Mouse (Mus musculus): Measurements from ENCODE around the gene Ckap5. TPM values are rescaled to one million over a fixed set of nuclear protein-coding genes. Genes with fewer than 3 reads are reported as not detected.

Gene Ckap5
- polyA plus RNA-seq, 1 experiment from 2014 or later: 185 TPM

DNA sequence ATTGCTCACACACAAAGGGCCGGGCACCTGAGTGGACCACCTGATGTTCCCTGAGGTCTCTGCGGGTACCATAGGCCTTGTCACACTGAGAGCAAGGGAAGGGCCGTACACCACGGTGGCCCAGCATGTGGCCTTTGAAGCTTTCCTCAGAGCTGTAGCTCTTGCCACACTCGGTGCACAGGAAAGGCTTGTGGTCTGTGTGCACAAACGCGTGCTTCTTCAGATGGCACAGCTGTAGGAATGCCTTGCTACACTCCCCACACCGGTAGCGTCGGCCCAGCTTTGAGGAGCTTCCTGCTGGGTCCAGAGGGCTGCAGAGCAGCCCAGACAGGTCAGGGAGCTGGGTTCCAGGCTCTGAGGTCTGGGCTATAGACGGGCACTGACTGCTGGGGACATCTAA lies 119.2 kb downstream of the Ckap5 start:
- no peaks in the 10 kb centered on the region for H3K9me3 ChIP-seq (replicated peaks)
- H3K27me3 ChIP-seq: no peaks in the 10 kb centered on the region
- no peak overlapping the region for H3K27ac ChIP-seq

DNA sequence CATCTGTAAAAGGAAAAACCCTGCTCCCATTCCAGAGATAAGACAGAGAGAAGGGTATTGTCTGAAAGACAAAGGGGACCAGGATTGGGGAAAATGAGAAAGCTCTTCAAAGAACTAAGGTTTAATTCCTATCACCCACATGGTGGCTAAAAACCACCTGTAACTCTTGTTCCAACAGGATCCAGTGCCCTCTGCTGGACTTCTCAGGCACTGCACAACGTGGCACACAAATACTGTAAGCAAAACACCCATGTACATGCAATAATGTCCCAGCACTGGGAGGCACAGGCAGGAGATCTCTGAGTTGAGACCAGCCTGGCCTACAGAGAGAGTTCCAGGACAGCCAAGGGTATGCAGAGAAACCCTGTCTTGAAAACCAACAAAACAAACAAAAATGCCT lies 120.2 kb downstream of the Ckap5 start:
- no peak for ATAC-seq
- peaks cover 64% of the 10 kb centered on the region for H3K36me3 ChIP-seq (ENCODE audit: poor library complexity, severe bottlenecking)
- no peak overlapping the region for H3K9ac ChIP-seq
- 38% methylated on average over 1 of the region's 1 CpGs for WGBS
- no peak overlapping the region for H3K4me2 ChIP-seq
- H3K4me1 ChIP-seq: peaks cover 23% of the 10 kb centered on the region
- H3K27me3 ChIP-seq: no peaks in the 10 kb centered on the region
- H3K9me3 ChIP-seq (replicated peaks): no peaks in the 10 kb centered on the region
- no peak overlapping the region for H3K4me3 ChIP-seq
- H3K27ac ChIP-seq: no peak overlapping the region

More for the DNA sequence above, 119.2 kb downstream of the Ckap5 start:
- ATAC-seq: no peak
- Histone ChIP-seq H3K4me2 (no peak overlapping the region), H3K4me1 (peaks cover 15% of the 10 kb centered on the region), H3K36me3 (ENCODE audit: poor library complexity, severe bottlenecking) (peaks cover 64% of the 10 kb centered on the region), H3K9ac (no peak overlapping the region), H3K4me3 (no peak overlapping the region)
- 96% methylated on average over 11 of the region's 11 CpGs for WGBS

DNA sequence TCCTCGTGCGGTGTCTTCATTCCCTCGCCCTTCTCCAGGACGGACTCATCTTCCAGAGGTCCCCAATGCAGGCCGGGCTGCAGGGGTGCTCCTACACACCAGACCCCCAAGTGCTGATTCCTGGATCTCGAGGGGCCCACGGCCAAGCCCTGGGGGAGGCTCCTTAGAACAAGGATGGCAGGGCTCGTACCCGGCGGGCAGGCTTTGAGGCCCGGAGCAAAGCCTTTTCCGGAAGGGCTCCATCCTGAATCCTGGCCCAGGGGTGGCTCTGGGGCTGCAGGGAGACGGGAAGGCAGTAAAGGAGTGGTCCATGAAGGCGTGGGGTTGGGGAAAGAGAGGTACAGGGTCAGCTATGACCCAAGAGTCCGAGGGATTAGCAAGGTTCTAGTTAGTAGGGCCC lies 122.6 kb downstream of the Ckap5 start:
- ATAC-seq: no peak; the same call in 1 of the 2 replicates
- H3K4me3 ChIP-seq: peak overlapping the region; percentile 97
- 3% methylated on average over 15 of the region's 15 CpGs for WGBS
- H3K4me2 ChIP-seq: peak overlapping the region; percentile 99
- H3K9me3 ChIP-seq (replicated peaks): no peaks in the 10 kb centered on the region
- H3K9ac ChIP-seq: peak overlapping the region; percentile 94
- peaks cover 32% of the 10 kb centered on the region for H3K4me1 ChIP-seq
- H3K36me3 ChIP-seq (ENCODE audit: poor library complexity, severe bottlenecking): peaks cover 48% of the 10 kb centered on the region
- no peaks in the 10 kb centered on the region for H3K27me3 ChIP-seq
- H3K27ac ChIP-seq: no peak overlapping the region

DNA sequence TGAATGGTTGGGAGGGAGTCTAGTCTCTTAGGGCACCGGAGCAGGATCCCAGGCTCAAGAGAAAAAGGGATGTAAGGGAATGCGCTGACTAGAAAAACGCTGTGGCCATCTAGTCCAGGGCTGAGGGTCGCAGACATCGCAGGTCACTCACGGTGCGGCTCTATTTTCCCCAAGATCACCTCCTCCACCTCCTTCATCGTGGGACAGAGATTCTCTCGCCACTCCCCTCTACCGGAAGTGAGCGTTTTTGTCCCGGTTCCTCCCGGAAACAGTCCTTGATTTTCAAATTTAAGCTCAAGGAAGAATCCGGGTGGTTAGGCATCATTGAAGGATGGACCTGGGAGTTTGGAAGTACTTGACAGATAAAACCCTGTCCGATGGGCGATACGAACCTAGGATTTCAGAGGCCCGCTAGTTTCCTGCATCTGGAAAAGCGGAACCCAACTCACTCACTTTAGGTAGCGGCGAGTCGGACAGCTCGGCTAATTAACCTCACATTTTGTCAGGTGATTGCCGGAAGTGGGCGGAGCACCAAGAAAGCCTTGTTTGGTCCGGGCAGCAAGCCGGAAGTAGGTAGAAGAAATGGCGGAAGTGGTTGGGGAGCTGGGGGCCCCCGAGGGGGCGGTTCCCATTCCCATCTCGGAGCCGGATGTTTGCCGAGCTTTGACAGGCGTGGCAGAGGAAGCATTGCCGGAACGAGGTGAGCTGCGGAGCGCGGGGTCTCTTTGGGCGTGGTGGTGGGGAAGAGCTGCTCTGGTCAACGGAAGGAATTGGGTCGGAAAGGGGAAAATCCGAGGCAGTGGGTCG lies 123.2 kb downstream of the Ckap5 start, which contains the start of the genes Zfp408 and Arhgap1:
TSS of gene Zfp408 (minus strand) at position 239 of the 807 bp plus-strand sequence.
TSS of gene Arhgap1 (plus strand) at position 308 of the 807 bp plus-strand sequence.
- Histone ChIP-seq H3K27ac (peak within 1 kb of the TSS; percentile 81), H3K36me3 (ENCODE audit: poor library complexity, severe bottlenecking) (peaks cover 48% of the 10 kb centered on the region), H3K27me3 (no peaks in the 10 kb centered on the region), H3K4me1 (peaks cover 32% of the 10 kb centered on the region), H3K4me3 (peak within 1 kb of the TSS; percentile 97), H3K9me3 (replicated peaks) (no peaks in the 10 kb centered on the region), H3K9ac (peak within 1 kb of the TSS; percentile 94), H3K4me2 (peak within 1 kb of the TSS; percentile 99)
- ATAC-seq: peak; percentile 96
- WGBS: under 1% methylated on average over 44 of the region's 44 CpGs

DNA sequence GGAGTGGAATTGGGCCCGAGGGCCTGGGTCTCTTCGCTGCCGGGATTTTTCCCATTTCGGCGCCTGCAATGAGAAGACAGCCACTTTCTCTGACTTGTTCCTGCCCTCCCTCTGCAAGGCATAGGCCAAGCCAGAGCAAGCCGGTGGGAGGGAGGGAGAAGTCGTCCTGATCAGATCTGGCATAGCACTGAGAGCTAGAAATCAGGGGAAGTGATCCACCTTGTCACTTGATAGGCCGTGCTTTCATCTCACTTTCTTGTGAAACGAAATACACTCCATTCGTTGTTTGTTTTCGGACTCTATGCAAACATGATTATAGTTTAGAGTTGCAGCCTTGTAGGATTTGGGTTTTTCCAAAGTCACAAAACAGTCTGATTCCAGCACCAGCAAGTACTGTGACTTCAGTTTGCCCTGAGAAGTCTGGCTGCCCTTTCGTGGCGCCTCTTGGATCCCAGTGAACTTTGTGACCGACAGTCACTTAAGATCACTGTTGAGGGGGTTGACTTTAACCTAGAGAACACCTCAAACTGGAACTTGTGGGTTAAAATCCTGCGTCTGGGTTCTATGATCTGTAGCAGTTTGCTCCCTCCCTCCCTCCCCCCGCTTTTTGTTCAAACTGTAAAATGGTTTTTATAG lies 123.9 kb downstream of the Ckap5 start:
- H3K27ac ChIP-seq: peak overlapping the region; percentile 55
- WGBS: 22% methylated on average over 16 of the region's 16 CpGs
- H3K27me3 ChIP-seq: no peaks in the 10 kb centered on the region
- no peaks in the 10 kb centered on the region for H3K9me3 ChIP-seq (replicated peaks)
- H3K36me3 ChIP-seq (ENCODE audit: poor library complexity, severe bottlenecking): peaks cover 48% of the 10 kb centered on the region
- peak overlapping the region; percentile 72 for H3K9ac ChIP-seq
- peak overlapping the region; percentile 99 for H3K4me2 ChIP-seq
- peak overlapping the region; percentile 97 for H3K4me3 ChIP-seq
- peaks cover 32% of the 10 kb centered on the region for H3K4me1 ChIP-seq
- ATAC-seq: peak; percentile 59

DNA sequence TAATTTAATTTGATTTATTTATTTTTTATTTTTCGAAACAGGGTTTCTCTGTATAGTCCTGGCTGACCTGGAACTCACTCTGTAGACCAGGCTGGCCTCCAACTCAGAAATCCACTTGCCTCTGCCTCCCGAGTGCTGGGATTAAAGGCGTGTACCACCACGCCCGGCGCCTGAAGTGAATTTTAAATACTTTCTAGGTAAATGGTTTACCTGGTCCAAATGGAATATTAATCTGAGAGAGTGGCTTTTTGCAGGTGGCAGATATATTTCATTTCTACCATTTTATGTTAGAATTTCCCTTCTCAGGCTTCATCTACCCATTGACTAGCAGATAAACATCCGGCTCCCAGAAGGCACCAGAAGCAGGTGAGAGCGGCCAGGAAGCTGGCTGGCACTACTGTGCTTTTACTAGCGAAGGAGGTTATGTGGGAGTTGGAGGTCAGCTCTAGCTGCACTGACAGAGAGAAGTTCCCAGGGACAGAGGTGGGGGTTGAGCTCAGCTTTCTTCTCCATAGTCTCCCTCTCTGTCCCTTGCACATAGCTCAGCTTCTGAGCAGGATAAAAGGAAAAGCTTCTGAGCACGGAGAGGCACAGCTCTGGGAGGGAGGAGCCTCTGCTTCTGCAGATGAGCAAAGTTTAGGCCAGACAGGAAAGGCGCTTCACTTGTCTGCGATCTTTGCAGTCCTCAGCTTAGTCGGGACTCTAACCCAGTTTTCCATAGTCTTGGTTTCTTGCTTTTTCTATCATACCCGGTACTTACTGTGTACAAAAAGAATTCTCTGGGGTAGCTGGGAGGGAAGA lies 125.1 kb downstream of the Ckap5 start:
- H3K36me3 ChIP-seq (ENCODE audit: poor library complexity, severe bottlenecking): peaks cover 48% of the 10 kb centered on the region
- no peaks in the 10 kb centered on the region for H3K27me3 ChIP-seq
- no peaks in the 10 kb centered on the region for H3K9me3 ChIP-seq (replicated peaks)
- peaks cover 32% of the 10 kb centered on the region for H3K4me1 ChIP-seq
- 88% methylated on average over 14 of the region's 14 CpGs for WGBS
- H3K27ac ChIP-seq: no peak overlapping the region
- no peak for ATAC-seq
- H3K4me3 ChIP-seq: no peak overlapping the region
- H3K9ac ChIP-seq: no peak overlapping the region
- no peak overlapping the region for H3K4me2 ChIP-seq

DNA sequence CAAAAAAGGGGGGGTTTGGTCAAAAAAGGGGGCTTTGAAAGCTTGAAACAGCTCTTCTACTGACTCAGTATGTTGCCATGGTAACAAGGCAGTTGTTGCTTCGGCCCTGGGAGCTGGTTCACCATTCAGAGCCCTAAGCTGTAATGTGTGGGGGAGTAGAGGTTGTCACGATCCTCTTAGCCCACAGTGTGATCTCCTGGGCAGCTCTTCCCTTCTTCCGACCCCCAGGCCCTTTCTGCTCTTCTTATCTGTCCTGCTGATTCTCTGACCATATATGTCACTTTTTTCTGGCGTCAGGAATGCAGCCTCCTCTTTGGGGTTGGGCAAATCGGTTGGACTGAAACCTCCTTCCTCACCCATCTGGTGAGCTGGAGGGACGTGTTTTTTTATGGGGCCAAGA lies 126.3 kb downstream of the Ckap5 start:
- peaks cover 48% of the 10 kb centered on the region for H3K36me3 ChIP-seq (ENCODE audit: poor library complexity, severe bottlenecking)
- 59% methylated on average over 6 of the region's 6 CpGs for WGBS
- H3K9ac ChIP-seq: peak overlapping the region; percentile 9; the same call in 1 of the 2 replicates
- H3K9me3 ChIP-seq (replicated peaks): no peaks in the 10 kb centered on the region
- H3K4me3 ChIP-seq: no peak overlapping the region
- no peak overlapping the region for H3K4me2 ChIP-seq
- H3K4me1 ChIP-seq: peaks cover 32% of the 10 kb centered on the region
- ATAC-seq: no peak
- no peaks in the 10 kb centered on the region for H3K27me3 ChIP-seq
- H3K27ac ChIP-seq: no peak overlapping the region

DNA sequence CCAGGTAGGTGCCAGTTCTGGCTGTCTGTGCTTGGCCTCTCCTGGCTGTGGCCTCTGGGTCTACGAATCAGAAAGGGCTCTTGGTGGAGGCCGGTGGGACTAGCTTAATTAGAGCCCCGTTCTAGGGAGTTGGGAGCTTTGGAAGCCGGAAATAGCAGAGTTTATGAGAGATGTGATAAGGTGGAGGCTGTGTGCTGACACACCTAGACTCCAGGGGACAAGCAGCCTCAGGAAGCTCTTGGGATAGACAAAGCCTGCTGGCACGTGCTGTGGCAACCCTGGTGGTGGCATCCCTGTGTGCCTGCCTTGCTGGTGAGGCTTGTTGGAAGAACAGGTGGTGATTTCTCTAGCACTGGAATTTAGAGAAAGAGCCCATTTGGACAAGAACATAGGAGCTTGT lies 128.8 kb downstream of the Ckap5 start:
- Histone ChIP-seq H3K36me3 (ENCODE audit: poor library complexity, severe bottlenecking) (peaks cover 67% of the 10 kb centered on the region), H3K27ac (no peak overlapping the region), H3K4me3 (no peak overlapping the region), H3K9me3 (replicated peaks) (no peaks in the 10 kb centered on the region), H3K9ac (no peak overlapping the region), H3K27me3 (no peaks in the 10 kb centered on the region), H3K4me2 (no peak overlapping the region), H3K4me1 (peaks cover 22% of the 10 kb centered on the region)
- ATAC-seq: no peak
- WGBS: 96% methylated on average over 5 of the region's 5 CpGs

DNA sequence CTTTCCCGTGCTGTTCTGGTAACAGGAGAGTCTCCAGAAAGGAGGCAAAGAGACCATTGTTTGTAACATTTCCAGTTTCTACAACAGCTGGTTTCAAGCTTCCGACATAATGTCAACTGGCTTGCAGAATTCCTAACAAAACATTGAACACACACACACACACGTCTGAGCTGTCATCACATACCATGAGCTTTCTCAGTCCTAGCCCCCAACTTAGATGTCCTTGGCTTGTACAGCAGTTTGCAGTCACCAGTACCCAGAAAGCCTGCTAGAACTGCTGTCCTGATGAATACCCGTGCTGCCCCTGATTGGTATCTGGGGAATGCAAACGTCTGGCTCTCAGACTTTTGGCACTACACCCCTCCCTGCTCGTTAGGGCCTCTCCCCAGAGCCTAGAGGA lies 129.3 kb downstream of the Ckap5 start:
- 75% methylated on average over 6 of the region's 6 CpGs for WGBS
- no peak for ATAC-seq
- Histone ChIP-seq H3K4me2 (no peak overlapping the region), H3K4me1 (peaks cover 18% of the 10 kb centered on the region), H3K4me3 (no peak overlapping the region), H3K27ac (no peak overlapping the region), H3K27me3 (no peaks in the 10 kb centered on the region), H3K9ac (no peak overlapping the region), H3K9me3 (replicated peaks) (no peaks in the 10 kb centered on the region), H3K36me3 (ENCODE audit: poor library complexity, severe bottlenecking) (peaks cover 67% of the 10 kb centered on the region)

DNA sequence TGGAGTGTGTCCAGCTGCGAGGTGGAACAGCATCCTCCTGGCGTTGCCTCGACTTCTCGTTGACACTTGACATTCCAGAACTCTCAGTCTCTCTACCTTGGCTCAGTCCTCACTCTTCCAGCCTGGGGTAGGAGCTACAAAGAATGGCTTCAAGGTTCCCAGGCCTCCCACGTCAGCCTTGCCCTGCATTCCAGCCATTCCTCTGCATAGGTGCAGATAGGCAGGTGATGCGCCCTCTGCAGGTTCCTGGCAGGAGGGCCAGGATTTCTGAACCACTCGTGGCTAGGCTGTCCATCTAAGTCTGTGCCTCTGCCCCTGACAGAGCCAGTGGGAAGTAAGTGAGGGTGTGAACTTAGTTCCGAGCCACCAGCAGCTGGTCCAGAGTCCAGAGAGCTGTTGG lies 130.2 kb downstream of the Ckap5 start:
- H3K36me3 ChIP-seq (ENCODE audit: poor library complexity, severe bottlenecking): peaks cover 74% of the 10 kb centered on the region
- no peak overlapping the region for H3K9ac ChIP-seq
- peaks cover 9% of the 10 kb centered on the region; the same call in 1 of the 2 replicates for H3K4me1 ChIP-seq
- no peaks in the 10 kb centered on the region for H3K9me3 ChIP-seq (replicated peaks)
- H3K27ac ChIP-seq: no peak overlapping the region
- ATAC-seq: no peak
- WGBS: 72% methylated on average over 8 of the region's 8 CpGs
- H3K27me3 ChIP-seq: no peaks in the 10 kb centered on the region
- no peak overlapping the region for H3K4me3 ChIP-seq
- H3K4me2 ChIP-seq: no peak overlapping the region

DNA sequence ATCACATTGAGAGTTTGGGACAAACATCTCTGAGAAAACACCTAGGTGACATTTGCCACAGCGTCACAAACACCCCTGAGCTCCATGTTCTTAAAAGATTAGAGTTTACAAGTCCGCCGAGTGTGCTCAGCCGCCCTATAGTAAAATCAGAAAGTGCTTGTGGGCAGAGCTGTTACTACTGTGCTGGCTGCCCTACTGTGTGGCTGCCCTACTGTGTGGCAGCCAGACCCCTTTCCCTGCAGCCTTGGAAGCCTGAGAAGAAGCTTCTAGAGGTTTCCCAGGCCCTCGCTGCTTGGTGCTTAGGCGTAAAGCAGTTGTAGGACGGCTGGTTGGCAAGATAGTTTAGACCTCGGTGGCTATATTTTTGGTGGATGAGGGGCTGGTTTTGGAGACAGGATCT lies 133.1 kb downstream of the Ckap5 start:
- Histone ChIP-seq H3K9me3 (replicated peaks) (no peaks in the 10 kb centered on the region), H3K4me3 (no peak overlapping the region), H3K4me2 (no peak overlapping the region), H3K27me3 (no peaks in the 10 kb centered on the region), H3K36me3 (ENCODE audit: poor library complexity, severe bottlenecking) (peaks cover 89% of the 10 kb centered on the region), H3K27ac (no peak overlapping the region), H3K9ac (no peak overlapping the region), H3K4me1 (no peaks in the 10 kb centered on the region)
- WGBS: 96% methylated on average over 8 of the region's 8 CpGs
- no peak for ATAC-seq

DNA sequence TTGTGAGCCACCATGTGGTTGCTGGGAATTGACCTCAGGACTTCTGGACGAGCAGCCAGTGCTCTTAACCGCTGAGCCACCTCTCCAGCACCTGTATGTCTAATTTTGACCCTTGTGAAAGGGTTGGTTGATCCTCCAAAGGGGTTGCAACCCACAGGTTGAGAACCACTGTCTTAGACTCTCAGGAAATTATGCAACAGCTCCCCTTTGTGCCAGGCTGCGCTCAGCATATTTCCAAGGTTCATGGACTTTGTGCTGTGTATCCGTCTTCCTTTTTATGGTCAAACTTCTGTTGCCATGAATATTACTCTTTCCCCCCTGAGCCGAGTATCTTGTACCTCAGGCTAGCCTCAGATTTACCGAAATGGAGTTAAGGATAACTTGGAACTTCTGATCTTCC lies 134.4 kb downstream of the Ckap5 start:
- H3K4me3 ChIP-seq: no peak overlapping the region
- H3K36me3 ChIP-seq (ENCODE audit: poor library complexity, severe bottlenecking): peaks cover 84% of the 10 kb centered on the region
- no peaks in the 10 kb centered on the region for H3K4me1 ChIP-seq
- ATAC-seq: no peak
- no peak overlapping the region for H3K27ac ChIP-seq
- H3K4me2 ChIP-seq: no peak overlapping the region
- no peak overlapping the region for H3K9ac ChIP-seq
- 93% methylated on average over 6 of the region's 6 CpGs for WGBS
- H3K27me3 ChIP-seq: no peaks in the 10 kb centered on the region
- H3K9me3 ChIP-seq (replicated peaks): no peaks in the 10 kb centered on the region

Measured in forebrain, embryonic 13.5 days (tissue).